Mouse (Mus musculus): ENCODE results near the gene Ctdnep1.

DNA sequence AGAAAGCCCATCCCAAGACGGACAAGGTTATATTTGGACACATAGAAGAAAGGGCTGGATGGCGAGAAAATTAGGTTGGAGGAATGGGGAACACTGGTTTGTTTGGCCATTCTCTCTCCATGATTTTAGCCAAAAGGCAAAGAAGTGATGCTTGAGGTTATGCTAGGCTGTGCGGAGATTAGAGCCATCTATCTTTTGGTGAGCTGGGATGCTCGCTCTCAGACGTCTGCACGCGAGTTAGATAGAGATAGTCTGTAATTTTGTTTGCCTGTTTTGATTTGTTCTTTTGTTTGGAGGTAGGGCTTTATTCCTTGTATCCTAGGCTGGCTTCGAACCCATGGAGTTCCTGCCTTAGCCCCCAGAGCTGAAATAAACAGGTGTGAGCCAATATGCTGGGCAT lies 20.2 kb downstream of the Ctdnep1 start:
- TF ChIP-seq CTCF (IDR thresholded peaks at IDR 0.05; ENCODE audit: borderline replicate concordance, insufficient read depth, low read length), result no peak
- TF ChIP-seq POLR2A (IDR thresholded peaks at IDR 0.05; ENCODE audit: low read depth, low read length), result no peak
